ENCODE assay signal across 16 mouse cellular contexts in genomic region chr13:18852718-18853117, GRCm38 (mm10).
"Had no signal": no experiment of that assay in that cellular context is flagged by ENCODE, and none has a peak within 500 bp of the region (broad histone marks: within the 10 kb centered on the region; RNA-seq: fewer than 3 reads in every experiment).

No protein-coding gene starts in this region.

- H3K36me3 ChIP-seq: stomach, embryonic 15.5 days had no signal

- H3K27me3 ChIP-seq: midbrain, embryonic 12.5 days; neural tube, embryonic 13.5 days; neural tube, embryonic 15.5 days; stomach, embryonic 15.5 days had no signal

- H3K4me3 ChIP-seq: midbrain, embryonic 10.5 days; midbrain, embryonic 12.5 days; myocyte; neural tube, embryonic 13.5 days; neural tube, embryonic 15.5 days; stomach, embryonic 15.5 days had no signal

- H3K27ac ChIP-seq: midbrain, embryonic 10.5 days; midbrain, embryonic 12.5 days; neural tube, embryonic 13.5 days; neural tube, embryonic 15.5 days; stomach, embryonic 15.5 days; stomach, postnatal 0 days had no signal

- ATAC-seq: midbrain, embryonic 16.5 days had no signal

- H3K9ac ChIP-seq: lung, embryonic 14.5 days; midbrain, embryonic 12.5 days; neural tube, embryonic 13.5 days; neural tube, embryonic 15.5 days; stomach, embryonic 15.5 days had no signal

- H3K4me1 ChIP-seq: midbrain, embryonic 12.5 days; stomach, embryonic 15.5 days had no signal

- H3K4me2 ChIP-seq: lung, embryonic 14.5 days; midbrain, embryonic 12.5 days; neural tube, embryonic 13.5 days; neural tube, embryonic 15.5 days; stomach, embryonic 15.5 days had no signal

- DNase-seq: lung, embryonic 14.5 days; lung, postnatal 10 days; lung, postnatal 4 days; midbrain, embryonic 14.5 days; right cerebral cortex, postnatal 14 days; thymus, adult 2 months; thymus, postnatal 25 days; thymus, postnatal 4 days had no signal

- H3K9me3 ChIP-seq: midbrain, embryonic 10.5 days; midbrain, embryonic 12.5 days; neural tube, embryonic 13.5 days; neural tube, embryonic 15.5 days; stomach, embryonic 15.5 days had no signal
